Mouse (Mus musculus) Muller cell, postnatal 12 days (primary cell): ENCODE measurements at regions not wholly inside any gene's neighbourhood (a gene's known extent, or its start where the extent isn't known, plus 50 kb on each side); places are given as distances from the start of the nearest gene placed in this dataset.

Experiments
- DNase-seq: peaks from one replicate; pipeline ENCODE4 v3.0.0-alpha.2; 2015; ENCODE audit errors: inconsistent ontology term

DNA sequence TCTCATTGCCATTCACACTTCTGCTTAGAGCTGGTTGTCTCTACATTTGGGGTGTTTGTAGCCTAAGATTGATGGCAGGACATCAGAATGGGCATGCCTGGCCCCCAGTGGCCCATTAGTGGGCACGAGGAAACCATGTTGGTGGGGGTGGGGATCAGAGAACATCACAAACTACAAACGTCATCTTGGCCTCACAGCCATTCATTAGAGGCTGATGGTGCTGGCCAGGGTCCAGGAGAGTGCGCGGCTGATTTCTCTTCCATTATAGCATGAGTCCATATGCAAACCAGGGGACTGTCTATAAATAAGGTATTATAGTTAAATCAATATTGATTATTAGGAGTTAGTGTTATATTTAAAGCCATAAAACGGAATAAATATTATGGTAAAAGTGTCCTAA, 67.9 kb downstream of the 3100002H09Rik start:
- DNase-seq = no peak

DNA sequence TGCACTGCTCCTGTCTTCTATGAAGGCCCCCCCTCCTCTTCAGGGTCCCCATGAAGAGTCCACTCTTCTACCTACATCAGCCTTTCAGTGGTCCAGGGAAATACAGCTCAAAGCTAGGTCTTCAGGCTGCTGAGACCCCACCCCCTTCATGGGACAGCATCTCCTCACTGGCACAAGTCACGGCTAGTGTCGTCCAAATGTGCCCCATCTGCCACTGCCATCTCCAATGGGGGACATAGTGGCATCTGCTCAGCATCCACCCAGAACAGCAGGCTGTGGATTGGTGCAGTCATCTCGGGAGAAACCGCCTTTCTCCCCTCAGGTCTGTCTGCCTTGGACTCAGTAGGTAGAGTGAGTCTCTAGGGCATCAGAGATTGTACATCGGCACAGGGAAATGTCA, 72.1 kb downstream of the 3100002H09Rik start:
- DNase-seq = no peak

DNA sequence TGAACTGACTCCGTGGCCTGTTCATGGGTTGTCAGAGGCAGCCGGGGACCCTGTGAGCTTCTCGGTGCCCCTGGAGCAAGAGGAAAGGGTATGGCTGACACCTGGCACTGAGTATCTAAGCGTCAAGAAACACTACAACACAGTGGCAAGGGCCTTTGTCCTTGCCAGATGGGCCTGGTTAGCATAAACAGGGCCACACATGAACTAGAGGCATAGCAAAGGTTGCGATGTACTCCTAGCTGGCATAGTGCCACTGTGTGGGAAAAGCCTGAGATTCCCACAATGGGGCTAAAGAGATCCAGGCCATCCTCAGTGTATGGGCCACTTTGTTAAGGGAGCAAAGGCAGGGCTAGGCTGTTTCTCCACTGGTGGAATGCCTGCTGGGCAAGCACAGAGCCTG, 72.9 kb downstream of the 3100002H09Rik start:
- no peak for DNase-seq

DNA sequence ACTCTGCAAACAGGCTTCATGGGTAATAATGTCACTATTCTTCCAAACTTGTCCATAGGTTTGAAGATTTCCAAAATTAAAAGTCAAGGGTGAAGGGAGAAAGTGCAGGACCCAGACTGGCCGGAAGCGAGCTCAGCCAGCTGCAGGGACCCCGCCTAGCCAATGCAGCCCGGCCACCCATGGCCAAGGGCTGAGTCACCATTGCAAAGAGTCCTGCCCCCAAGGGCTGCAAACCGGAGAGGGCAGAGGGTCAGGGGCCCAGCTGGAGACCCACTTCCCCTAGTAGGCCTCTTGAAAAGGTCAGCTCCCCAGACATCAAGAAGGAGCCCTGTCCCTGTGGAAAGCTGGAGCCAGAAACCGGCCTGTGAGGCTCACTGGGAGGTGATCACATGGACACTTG, 77.0 kb downstream of the 3100002H09Rik start:
- no peak for DNase-seq

DNA sequence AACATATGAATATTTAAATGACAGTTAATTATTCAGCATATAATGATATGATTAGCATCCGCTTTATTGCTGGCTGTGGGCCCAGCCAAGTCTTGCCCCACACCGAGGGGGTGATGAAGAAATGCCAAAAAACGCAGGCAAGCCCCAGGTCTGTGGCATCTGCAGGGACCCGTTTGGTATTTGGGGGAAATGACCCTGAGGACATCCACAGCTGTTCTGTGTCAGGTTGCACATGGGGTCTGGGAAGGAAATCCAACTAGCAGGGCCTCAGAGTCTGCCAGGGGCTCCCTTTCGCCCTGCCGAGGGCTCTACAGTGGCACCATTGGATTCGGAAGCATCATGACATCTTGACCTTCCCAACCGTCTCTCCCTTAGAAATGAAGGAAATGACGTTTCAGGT, 80.0 kb downstream of the 3100002H09Rik start:
- no peak for DNase-seq

DNA sequence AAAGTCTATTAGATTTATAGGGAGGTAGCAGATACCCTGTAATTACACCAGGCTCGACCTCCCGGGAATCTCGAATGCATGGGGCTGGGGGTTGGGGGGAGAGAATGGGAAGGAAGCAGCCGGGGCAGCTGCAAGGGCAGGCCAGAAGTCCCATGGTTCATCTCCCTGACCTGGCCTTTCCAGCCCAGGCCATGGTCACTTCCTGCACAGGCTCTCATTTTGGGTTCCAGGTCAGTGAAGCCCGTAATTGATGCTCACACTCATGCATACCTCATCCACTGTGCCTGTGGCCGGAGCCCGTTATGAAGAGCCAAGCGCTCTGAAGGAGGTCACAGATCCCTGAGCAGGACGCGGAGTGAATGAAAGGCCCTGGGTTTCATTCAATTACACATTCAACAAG, 83.8 kb downstream of the 3100002H09Rik start:
- DNase-seq = peak; percentile 39

DNA sequence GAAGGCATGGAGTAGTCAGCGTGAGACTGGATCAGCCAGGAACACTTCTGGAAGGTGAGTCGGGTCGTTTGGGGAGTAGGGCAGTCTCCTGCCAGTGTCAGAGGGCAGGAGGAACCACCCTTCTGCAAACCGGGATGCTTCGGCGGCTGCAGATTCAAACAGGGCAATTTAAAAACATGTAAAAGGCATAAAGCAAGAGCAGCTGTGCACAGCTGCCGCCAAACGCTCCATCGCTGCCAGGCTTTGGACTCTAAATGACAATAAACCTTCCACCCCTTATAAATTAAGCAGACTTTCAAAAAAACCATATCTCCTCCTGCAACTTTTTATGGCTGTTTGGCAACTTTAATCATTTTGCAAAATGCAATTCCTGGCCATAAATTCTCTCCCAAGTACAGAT, 84.2 kb downstream of the 3100002H09Rik start:
- no peak for DNase-seq

DNA sequence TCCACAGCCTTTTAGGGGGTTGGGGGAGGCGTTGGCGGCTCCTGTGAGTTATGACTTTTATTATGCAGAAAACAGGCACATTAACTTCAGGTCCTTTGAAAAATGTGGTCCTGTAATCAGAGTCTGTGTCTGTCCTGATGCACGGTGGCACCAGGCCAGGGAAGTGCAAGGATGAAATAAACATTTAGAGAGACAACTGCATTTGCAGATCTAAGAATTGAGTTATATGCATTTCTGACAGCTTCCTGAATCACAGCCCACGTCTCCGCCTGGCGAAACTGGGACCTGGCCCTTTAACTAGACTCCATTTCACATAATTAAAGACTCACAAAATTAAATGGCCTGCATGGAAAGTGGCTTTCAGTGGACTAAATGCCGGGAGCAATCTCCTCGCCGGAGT, 90.3 kb downstream of the 3100002H09Rik start:
- no peak for DNase-seq

DNA sequence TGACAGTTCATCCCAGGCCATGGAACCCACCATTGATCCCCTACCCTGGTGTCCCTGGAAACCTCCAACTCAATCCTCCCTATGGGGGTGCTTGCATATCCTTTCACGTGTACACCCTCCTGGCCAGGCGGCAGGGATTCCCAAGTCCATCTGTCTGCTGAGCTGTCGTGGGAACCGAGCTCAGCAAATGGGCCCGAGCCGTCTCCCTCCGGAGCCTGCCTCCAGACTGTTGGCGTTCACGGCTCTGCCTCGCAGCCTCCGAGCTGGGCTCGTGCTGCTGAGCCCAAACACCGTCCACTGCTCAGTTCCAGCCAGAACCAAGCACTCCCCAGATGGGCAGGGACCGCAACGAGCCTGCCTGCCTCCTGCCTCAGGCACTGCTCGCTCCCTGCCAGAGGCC, 98.8 kb downstream of the 3100002H09Rik start:
- no peak for DNase-seq

DNA sequence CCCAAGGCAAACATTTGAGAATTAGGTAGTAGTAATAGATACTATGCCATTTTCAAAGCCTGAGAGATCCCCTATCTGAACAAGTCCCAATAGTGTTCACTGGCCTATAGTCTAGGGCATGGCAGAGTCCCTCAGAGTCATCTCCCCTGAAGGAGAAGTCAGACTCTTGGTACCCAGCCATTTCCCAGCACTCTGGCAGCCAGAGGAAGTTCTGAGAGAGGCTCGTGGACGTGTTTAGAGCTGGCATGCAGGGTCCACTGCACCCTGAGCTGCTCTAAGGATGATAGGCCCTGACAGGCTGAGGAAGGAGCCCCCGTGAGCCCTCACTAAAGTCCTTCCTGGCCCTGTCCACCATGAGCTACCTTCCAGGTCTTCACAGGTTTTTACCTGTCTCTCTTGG, 99.8 kb downstream of the 3100002H09Rik start:
- no peak for DNase-seq

DNA sequence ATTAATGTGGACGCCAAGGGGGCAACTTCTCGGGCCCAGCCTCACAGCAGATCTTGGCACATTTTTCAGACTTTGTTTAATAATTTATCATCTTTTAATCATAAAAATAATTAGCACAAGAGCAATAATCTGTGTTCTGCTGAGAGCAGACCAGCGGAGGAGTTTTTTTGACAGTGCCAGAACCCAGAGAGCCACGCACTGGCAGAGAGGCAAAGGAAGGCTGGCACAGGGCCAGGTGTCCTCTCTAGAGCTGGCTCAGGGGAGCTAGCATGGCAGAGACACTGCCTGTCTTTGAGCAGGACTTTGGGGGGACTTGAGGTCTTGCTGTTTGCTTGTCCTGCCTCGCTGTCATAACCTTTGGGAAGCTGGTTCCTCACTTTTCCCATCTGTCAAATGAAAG, 100.9 kb downstream of the 3100002H09Rik start:
- peak; percentile 25 for DNase-seq

DNA sequence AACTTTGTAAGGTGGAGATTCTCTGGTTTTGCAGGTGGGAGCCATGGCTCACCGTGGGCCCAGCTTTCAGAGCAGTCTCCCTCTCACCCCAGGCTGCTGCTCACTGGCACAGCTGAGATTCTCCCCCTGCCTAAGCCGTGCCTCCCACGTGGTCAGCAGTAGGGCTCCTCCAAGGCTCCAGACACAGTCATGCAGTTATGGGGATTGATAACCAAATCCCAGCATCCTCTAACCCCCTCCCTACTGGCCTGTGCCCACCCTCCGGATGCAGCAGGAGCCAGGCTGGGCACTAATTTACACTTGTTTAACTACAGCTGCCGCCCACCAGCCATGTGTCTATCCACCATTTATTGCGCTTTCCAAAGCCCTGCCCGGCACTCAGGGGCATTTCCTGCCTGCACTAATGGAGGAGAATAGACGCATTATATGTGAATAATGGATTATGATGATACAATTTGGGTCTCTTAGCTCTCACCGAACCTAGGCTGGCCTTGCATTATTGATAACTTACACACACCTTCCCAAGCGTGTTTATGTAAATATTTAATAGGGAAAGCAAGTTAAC, 104.4 kb downstream of the 3100002H09Rik start:
- DNase-seq = no peak

DNA sequence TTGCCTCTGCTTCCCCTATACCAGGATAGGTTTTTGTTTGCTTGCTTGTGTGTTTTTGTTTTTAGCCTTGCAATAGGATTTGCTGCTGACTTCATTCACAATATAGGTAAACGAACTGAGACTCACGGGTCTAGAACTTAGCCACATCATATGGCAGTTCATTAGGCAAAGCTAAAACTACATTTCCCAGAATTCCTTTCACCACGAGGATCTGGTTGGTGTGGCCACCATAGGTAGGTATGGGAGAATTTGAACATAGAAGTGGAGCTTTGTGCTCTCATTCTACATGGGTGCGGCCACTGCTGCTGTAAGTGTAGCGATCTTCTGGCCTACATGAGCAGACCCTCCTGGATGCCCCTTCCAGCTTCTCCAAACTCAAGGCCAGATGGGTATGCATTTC, 108.8 kb downstream of the 3100002H09Rik start:
- DNase-seq = no peak

DNA sequence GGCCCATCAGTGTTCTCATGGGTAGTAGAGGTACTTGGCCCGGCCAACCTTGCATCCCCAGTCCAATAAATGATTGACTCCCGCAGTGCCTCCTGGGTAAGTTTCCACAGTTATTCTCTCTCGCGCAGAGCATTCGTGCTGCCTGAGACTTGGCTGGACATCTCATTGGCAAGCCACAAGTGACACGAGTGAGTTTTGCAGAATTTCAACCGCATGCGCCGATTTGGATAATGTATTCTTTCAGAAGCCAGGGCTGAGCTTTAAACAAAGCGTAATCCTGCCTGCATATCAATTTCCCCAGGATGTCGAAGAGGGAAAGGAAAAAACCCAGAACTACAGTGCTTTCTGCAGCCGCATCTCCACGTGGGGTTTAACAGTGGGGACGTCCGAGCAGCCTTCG, 112.6 kb downstream of the 3100002H09Rik start:
- DNase-seq = no peak

DNA sequence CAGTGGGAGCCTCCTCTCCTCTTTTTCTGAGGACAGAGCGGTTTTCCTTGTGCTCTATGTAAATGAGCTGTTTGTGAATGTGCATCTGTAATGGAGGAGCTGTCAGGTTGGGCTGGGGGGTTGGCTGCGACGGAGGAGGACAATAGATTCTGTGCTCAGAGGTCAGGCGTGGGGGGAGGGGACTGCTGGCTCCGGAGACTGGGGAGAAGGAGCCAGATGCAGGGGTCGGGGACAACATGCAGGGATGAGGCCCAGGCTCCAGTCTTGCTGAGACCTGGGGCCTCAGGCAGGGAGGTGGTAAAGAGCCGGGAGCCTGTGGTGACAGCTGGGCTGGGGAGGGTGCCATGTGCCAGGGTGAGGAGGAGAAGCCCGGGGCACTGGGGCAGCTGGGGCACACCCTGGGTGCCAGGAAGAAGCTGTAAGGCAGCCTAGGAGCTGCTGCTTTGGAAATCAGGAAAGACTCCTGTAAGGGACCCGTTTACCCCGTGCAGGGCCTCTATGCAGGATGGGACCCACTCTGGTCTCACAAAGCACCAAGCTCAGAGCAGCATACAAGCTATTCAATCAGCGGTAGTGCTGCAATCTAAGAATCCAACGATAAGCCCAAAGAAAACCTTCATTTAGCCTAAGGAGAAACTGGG, 124.5 kb downstream of the 3100002H09Rik start:
- no peak for DNase-seq

DNA sequence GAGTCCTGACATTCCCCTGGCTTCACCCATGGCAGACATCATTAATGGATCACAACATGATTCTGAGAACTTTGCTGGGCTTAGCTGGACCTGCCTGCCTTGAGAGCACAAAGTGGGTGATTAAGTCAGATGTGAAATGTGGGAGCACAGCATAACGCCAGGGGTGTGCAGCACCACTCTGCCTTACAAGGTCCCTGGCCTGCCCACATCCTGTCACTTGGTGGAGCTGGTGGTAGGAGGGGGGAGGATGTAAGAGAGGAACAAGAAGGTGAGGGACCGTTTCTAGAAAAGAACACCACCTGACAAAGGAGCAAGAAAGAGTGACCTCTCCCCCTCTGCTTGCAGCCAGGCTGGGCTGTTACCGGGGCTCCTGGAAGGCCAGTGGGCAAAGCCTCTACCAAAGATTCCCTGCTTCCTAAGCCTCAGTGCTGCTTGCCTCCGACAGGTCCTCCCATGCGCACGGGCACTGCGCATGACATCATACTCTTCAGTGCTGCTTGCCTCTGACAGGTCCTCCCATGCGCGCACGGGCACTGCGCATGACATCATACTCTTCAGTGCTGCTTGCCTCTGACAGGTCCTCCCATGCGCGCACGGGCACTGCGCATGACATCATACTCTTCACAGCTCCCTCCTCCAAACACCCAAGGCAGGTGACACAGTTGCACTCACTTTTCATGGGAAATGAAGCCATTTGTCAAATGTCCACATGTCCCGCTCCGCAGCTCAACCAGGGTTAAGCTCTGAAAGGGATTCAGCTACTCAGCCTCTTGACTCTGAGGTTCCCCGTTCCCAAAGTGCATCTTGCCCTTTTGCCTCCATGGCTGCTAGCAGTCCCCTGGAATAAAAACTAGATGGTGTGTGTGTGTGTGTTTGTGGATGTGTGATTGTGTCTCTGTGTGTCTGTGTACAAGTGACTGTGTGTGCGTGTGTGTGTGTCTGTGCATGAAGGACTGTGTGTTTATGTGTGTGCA, 125.7 kb downstream of the 3100002H09Rik start:
- DNase-seq = no peak

DNA sequence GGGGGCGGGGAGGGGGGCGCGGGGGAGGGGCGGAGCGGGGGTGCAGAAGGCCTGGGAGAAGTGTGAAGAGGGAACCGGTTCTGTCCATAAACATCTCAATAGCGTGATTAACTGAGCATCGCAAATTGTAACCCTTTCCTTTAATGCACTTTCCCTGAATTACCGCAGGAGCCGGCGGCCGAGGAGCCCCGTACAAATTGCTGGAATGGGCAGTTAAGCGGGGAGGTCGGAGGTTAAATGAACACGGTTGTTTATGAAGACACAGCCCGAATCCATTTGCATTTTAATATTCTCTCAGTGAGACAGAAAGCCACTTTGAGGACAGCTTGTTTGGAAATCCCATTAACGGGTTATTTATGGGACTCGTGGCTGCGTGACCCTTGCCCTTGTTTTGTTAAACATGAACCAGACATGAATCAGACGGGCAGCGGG, 132.7 kb downstream of the 3100002H09Rik start:
- DNase-seq = peak; percentile 27

DNA sequence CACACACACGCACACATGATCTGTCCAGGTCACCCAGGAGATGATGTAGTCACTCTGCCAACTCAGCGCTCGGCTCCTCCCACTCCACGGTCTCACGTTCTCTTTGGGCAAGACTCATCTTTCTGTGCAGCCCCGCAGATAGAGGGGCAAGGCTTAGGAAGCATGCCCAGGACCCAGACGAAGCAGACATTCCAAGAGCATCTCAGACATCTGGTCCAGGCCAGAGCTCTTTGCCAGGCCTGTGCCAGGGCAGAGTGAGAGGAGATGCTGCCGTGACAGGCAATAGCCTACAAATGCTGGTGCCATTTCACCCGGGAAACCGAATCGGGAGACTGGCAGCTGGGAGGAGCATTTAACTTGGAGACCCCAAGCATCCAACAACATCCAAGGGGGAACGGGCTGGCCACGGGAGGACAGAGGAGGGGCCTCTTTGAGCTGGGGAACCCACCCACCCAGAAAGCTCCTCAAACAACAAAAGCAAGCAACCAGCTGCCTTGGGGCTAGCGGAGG, 133.2 kb downstream of the 3100002H09Rik start:
- DNase-seq = peak; percentile 17

DNA sequence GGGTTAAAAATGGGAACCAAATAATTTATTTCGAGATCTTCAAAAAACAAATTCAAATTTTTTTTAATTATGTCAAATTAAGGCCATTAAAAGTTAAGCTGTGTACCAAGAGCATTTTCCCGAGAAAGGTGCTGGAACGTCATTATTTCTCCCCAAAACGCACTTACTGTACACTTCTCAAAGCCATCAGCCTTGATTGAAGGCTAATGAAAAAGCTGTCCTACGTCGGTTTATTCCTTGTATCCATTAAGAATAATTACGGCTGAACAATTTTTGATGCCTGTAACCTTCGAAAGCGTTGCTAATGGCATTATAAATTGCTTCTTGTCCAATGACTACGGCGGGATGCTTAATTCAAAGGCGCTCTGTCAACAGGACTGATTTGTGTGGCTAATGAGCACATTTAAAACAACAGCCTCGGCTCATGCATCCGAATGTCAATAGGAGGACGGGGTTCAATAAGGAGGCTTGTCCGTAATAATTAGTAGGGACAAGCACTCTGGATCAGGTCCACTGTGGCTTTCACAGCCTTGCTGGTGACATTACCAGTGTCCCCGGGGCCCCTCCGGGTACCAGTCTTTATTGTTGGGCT, 145.3 kb downstream of the 3100002H09Rik start:
- DNase-seq = peak; percentile 36

DNA sequence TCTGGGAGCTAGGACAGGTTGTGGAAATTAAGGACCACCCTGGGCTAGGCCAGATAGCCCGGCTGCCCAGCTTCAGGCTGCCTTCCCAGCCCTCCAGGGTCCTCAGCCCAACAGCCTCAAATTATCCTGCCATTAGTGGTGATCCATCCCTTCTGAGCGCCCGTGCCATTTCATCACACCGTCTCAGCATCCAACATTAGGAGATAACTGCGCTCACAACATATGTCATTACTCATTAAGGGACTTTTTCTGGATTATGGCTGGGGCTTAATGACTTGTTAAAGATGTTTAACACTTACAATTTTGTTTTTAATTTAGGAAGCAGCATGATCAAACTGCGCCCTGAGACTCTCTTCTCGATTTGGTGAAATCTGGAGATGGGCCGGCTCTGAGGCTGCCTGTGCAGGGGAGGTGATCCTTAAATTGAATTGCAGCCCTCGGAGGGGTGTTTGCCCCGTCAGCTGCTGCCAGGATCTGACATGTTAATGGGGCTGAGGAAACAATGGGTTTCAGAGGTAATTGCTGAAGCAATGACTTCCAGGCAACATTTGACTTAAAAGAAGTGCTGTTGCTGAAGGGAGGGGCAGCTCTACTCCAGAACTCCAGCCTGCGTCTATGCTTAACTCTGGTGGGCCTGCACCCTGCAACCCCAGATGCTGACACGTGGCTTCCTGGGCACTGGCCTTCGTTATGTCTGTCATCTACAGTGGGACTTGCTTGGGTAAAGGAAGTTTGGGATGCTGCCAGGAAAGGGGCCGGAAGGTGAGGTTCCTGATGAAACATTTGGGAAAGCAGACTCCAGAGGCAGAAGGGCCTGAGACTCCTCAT, 154.9 kb downstream of the 3100002H09Rik start:
- no peak for DNase-seq

DNA sequence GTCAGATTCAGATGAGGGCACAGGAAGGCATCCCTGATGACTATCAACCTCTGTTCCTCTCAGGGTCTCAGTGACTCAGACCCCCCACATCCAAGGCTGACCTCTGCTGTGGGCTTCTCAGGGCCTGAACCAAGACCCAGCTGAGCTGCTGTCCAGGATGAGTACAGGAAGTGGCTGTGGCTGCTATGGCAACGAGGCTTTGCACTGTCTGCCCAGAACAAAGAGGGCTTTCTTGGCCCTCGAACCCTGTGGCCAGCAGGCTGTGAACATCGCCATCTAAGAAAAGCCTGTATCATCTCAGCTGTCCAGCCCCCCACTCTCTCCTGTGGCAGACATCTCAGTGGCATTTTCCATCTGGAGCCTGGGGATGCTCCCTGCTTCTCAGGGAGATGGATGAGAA, 159.5 kb downstream of the 3100002H09Rik start:
- DNase-seq = peak; percentile 65
